Mouse (Mus musculus) left cerebral cortex, postnatal 25 days (tissue): Measurements from ENCODE around the gene Ppm1l. TPM values are rescaled to one million over a fixed set of nuclear protein-coding genes. Genes with fewer than 3 reads are reported as not detected.
"Not testable (repeated sequence)": the region's sequence is repeated elsewhere in the genome, so short reads cannot be mapped to it uniquely, and the experiment has no call there.

Source experiments
- DNase-seq, 2 experiments: peaks; one replicate each; pipeline ENCODE4 v3.0.0; 2022; ENCODE audit warnings: low spot score in 2 of 2, mixed read lengths in 1 of 2
- intact Hi-C: fragments of 180-260 bp; cut with DNase I; formaldehyde crosslinking; loops from one replicate; pipeline ENCODE4 v1.15.1; 2025
- total RNA-seq, 2 experiments: library from RNA; stranded (reverse); gene quantifications; 2 replicates each; pipeline ENCODE4 v1.2.3; 2021

Gene Ppm1l
- total RNA-seq, 2 experiments from 2014 or later = 77.9 to 86.8 TPM

DNA sequence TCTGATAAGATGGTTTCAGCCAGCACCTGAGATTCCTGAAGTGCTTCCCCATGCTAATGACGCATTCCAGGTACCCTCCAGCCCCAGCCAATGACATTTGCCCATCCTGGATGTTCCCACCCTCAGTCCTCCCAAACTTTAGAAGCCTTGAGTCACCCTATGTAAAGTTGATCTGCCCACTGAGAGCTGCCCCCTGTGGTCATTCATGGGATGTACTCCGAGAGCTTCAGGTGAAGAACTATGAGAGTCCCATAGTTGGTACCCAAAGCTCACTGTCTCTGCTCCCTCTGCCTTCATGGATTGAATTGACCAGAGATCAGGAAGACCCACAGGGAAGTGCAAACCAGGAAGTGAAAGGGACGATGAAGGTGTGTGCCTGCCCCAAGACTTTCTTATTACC is 91.4 kb downstream of the Ppm1l start:
- no peak for DNase-seq
- intact Hi-C loops = no loop called here

DNA sequence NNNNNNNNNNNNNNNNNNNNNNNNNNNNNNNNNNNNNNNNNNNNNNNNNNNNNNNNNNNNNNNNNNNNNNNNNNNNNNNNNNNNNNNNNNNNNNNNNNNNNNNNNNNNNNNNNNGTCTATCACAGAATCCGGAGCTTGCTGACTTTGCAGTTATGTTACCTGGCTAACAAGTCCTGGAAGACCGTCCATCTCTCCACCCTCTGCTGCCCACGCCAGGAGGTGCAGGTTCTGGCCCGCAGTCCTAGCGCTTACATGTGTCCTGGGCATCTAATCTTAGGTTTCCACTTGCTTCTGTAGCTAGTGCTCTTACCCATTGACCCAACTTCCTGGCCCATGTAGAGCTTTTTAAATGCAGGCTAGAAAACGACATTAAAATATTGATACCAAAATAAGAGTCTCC is 99.5 kb downstream of the Ppm1l start:
- DNase-seq = no peak
- intact Hi-C loops = no loop called here

DNA sequence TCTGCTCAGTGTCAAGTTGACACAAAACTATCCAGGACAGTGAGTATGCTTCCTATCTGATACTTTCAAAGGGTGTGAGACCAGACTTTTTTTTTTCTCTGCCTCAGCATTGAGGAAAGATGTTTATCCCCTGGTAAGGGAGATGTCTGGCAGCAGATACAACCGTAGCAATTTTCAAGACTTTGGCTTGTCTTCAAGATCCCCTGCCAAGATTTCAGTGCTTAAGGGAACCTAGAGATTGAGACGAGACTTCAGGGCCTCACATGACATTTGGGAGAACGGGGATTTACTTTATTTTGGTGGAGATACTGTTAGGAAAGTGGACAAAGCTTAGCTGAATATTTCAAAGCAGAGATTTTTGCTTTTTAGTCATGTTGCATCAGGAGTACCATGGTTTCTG is 106.1 kb downstream of the Ppm1l start:
- DNase-seq = peak in 1 of 2 experiments; percentile 21

DNA sequence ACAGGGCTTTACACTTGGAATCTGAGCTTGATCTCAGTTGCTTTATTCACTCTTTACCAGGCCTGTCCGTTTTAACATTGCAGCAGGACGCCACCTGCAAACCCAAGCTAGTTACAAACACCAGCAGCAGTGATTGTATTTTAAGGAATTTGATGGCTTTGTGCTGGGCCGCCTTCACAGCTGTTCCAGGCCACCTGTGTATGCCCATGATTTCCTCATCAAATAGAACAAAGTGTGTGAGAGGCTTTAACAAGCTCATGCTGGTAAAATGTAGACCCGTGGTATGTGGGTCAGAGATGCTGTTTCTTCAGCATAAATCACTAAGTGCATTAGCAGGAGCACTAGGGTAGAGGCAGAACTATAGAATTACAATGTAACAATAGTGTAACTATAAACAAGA is 106.7 kb downstream of the Ppm1l start:
- DNase-seq = no peak
- intact Hi-C loops = no loop called here

More for the DNA sequence above, 106.1 kb downstream of the Ppm1l start:
- intact Hi-C loops = no loop called here

DNA sequence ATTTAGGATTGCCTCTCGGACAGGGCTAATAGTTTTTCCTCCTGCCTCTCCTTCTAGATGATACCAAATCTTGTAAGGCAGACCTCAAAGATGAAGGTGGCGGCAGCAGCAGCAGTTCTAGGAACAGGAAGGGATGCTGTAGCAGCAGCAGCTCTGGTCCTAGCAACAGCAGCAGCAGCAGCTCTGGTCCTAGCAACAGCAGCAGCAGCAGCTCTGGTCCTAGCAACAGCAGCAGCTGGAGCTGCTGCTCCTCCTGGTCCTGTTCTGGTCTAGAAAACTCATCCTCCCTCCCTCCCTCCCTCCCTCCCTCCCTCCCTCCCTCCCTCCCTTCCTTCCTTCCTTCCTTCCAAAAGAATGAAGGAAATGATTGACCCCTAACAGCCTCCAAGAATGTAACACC is 108.1 kb downstream of the Ppm1l start:
- intact Hi-C loops, DNase-seq: not testable (repeated sequence)

DNA sequence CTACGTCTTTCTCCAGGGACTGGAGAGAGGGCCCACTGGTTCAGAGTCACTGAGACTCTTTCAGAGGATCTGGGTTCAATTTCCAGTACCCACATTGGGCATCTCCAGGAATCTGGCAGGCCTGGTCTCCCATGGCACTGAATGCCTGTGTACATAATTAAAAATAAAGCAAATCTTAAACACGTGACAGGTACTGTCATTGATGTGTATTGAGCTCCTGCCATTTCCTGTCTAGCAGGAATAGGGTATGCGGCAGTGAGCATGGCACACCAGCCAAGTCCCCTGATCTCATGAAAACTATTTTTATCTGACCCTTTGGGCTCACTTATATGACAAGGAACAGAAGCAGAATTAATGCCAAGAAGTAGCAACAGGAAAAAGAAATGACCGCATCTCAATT is 110.6 kb downstream of the Ppm1l start:
- intact Hi-C loops = no loop called here
- no peak for DNase-seq

DNA sequence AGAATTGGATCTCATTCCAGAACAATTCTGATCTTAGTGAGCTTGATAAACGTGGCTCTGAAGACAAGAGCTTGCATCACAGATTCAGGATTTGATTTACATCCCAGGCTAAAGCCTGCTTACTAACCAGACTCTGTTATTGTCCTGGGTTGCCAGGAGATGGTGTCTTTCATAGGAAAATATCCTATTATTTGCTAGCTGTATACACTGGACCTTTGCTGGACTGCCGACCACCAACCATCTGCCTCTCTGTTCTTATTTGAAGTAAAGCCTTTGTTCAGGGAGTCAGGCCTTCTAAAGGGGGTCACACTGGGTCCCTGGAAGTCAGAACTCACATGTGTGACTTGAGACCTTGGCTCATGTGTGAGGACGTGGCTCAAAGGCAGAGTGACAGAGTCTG is 111.6 kb downstream of the Ppm1l start:
- no peak for DNase-seq
- intact Hi-C loops = no loop called here

DNA sequence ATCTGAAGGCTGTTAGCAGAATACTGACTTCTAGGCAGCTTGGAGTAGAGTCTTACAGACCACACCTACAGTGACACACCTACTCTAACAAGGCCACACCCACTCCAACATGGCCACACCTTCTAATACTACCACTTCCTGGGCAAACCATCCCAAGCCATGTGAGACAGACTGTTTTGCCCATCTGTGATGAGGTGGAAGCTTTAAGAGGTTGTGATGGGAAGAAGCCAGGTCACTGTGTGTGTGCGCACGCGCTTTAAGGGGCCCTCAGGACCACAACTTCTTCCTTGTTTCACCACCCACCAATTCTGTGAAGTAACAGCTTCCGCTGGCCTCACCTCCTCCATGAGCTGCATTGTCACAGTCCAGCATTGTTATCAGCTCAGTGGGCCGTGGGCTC is 112.7 kb downstream of the Ppm1l start:
- intact Hi-C loops = no loop called here
- no peak for DNase-seq

DNA sequence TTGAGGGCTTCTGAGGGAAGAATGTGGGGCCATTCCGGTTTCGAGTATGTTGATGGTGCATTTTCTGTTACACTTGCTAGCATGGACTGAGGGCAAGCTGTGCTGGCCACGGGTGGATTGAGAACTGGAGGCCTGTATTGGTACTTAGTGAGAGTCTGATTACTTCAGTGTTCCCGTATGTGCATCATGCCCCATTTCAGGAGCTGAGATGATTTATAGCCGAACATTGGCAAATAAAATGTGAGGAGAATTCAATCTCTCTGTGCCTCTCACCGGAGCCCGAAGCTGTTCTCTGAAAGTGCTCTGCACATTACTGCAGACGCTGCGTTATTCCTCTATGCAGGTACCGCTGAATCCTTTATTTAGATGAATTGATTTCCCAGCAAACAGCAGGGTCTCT is 116.9 kb downstream of the Ppm1l start:
- intact Hi-C loops = no loop called here
- no peak for DNase-seq

DNA sequence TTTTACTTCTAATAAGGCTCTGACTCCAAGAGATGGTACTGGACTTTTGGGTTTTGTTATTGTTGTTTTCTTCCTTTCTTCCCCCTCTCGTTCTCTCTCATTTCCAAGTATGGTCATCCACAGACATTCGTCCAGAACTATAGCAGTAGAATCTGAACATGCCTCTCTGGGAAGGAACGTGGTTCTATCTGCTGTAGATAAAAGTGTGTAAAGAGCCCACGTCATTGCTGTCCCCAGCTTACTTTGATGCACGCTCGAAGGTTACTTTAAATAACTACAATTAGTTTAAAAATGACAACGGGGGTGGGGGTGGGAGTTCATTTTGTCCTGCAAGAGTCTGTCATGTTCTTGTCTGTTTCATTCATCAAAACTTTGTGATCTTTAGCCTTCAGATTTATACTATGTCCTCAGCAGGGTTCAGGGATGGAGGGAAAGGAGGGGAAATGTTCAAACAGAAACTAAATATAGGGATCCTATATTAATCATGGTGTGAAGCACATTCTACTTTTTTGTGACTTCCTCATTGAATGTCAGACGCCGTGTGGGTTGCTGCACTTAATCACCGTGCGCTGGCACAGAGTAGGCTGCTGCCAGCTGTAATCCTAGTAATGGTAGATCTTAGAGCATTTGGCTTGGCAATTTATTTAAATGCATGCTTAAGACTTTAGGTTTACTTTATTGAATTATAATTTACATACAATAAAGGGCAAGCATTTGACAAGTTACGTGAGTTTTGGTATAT is 122.3 kb downstream of the Ppm1l start:
- peak; percentile 38 to 69 for DNase-seq
- intact Hi-C loops = no loop called here

DNA sequence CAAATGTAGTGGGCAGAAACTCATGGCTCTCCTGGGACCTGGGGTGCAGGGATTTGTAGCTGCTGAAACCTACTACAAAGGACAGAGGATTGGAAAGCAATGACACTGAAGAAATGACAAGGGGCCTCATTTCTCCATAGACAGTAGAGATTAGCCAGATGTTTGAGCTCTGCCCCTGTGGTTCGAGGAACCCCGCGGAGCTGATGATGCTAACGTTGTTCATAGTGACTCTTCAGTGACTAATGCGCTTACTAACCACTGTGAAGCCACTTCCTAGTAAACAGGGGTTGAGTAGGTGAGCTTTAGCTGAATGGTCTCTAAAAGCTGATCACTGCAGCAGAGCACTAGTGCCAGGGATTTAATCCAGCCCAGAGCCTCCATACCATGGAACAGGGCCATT is 124.1 kb downstream of the Ppm1l start:
- intact Hi-C loops = no loop called here
- DNase-seq = no peak

DNA sequence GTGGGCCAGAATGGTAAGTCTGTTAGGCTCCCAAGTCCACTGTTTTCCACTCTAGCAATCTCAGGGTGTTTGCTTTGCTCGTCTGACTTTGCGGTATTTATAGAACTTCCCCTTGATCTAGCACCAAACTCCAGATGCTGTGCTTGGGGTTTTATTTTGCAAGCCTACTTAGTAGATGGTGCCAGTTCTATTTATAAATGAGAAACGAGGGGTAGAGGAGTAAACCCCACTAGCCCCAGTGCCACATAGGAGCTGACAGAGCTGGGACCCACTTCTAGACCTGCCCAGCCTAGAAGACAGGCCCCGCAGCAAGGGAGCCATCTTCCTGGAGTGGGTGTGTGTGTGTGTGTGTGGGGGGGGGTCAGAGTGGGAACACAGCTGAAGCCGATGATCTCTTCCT is 130.3 kb downstream of the Ppm1l start:
- intact Hi-C loops = no loop called here
- DNase-seq = peak in 1 of 2 experiments; percentile 48

DNA sequence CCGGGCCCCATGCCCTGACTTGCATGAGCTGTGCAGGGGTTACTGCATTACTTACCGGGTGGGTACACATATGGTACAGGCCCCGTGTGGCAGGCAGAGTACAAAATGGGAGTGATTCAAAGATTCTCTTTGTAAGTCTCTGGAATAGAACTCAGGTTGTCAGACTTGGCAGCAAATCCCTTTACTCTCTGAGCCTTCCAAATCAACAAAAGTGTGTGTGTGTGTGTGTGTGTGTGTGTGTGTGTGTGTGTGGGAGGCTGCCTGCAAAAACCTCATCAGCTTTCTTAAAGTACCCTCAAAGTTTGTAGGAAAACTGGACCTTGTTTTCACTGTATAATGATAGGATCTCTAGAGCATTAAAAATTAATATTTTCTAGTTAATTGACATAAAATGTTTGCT is 132.4 kb downstream of the Ppm1l start:
- no peak for DNase-seq
- intact Hi-C loops = no loop called here

DNA sequence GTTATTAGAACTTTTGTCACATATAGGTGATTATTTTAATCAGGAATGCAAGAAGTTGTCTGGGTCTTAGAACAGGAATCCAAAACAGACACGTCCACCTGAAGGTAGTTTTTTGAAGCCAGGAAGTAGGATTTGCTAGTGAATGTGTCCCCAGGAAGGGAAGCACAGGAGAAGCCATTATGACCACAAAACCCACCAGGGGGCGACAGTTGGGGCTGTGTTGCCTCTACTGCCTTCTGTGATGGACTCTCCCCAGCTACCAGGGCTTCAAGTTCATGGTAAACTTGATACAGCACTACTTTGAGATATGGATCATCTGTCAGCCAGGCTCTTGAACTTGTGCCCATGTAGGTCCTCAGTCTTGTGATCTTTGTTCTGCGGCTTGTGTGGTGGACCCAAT is 137.7 kb downstream of the Ppm1l start:
- DNase-seq = no peak
- intact Hi-C loops = no loop called here

DNA sequence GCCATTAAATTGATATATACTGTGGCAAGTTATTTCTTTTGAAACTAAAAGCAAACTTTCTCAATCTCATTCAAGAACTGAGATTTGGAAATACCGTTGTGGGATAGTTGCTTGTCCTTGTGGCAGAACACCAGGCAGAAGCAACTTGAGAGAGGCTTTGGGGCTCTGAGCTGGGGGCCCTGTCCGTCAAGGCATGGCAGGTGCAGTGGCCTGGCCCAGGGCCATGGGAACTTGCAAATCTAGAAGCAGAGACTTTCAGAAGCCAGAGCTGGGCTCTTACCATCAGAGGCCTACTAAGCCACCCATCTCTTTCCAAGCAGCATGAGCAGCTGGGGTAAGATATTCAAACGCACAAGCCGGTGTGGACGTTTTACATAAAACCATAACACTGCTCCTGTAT is 139.4 kb downstream of the Ppm1l start:
- DNase-seq = no peak
- intact Hi-C loops = no loop called here

DNA sequence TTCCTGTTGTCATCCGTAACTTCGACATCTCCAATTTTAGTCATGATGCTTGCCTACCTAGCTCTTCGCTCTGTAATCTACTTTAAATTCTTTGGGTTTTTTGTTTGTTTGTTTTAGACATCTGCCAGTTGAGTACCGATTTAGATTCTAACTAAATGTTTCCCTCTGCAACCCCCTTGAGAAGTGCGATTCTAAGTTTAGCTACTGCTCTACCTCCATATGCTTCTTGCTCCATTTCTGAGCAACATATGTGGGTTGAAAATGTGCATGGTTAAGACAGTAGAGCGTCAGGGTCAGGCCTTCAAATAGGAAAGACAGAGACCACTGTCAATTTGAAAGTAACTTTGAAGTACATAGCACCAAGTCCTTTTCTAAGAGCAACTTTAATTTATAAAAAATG is 142.1 kb downstream of the Ppm1l start:
- intact Hi-C loops = no loop called here
- peak in 1 of 2 experiments; percentile 59 for DNase-seq

DNA sequence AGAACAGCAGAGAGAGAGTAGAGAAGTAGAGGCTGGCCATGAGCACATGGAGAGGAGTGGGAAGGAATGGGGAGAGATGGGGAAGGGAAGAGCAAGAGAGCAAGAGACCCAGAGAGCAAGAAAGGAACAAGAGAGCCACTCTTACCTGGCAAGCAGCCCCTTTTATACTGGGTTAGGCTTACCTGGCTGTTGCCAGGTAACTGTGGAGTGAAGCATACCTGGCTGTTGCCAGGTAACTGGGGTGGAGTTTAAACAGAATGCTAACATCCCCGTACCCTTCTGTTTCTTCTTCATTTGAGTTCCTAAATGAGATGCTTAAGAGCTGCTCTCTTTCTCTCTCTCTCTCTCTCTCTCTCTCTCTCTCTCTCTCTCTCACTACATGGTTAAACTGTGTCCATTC is 145.3 kb downstream of the Ppm1l start:
- no peak for DNase-seq
- intact Hi-C loops = no loop called here

DNA sequence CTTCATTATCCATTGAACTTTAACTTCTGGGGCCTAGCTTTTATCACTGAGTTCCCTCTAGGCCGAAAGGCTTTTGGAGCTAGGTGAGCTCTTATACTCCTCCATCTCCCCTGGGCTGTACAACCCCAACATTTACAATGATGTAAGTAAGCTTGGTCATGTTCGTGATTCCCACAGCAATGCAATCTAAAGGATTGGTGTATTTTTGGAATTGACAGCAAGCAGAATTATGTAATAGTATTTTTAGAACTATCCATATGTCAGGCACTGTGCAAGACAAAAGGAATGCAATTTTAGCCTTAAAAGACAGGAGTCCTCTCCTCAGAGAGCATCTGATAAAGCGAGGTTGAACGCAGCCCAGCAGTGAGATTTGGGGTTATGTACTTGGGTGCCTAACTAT is 149.1 kb downstream of the Ppm1l start:
- peak in 1 of 2 experiments; percentile 46 for DNase-seq
- intact Hi-C loops = loop anchor here (5.0 kb wide), 1 partner anchor 98 kb away; no protein-coding TSS in a partner anchor

DNA sequence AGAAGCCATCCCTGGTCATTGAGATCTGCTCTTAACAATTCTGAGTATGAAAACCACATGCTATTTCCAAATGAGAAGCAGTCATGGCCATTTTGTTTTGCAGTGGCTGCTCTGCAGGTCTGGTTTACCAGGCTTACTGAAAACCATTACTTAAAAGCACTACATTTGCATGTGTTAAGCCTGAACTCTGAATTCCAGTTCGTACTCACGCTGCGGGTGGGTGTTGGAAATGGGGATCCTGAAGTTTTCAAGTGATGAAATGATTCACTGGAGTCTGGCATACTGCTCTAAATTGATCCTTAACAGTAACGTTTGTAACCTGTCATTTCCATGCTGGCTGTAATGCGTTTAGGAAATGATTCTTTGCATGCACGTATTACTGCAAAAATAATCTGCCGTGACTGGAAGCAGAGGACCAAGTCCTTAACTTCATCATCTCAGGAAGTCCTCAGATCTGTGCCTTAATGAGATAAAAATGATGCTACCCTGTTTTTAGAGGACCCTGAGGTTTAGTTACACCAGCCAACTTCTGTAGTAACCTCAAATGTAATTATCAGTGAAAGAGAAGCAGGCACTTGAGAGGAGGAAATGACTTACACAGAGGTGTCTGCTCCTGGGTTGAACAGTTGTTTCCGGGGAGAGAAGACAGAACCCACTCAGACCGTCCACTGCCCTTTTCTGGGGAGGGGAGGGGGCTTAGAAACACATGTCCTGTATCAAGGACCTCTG is 151.8 kb downstream of the Ppm1l start:
- DNase-seq = peak in 1 of 2 experiments; percentile 77
- intact Hi-C loops = loop anchor here (5.0 kb wide), 1 partner anchor 101 kb away; no protein-coding TSS in a partner anchor

DNA sequence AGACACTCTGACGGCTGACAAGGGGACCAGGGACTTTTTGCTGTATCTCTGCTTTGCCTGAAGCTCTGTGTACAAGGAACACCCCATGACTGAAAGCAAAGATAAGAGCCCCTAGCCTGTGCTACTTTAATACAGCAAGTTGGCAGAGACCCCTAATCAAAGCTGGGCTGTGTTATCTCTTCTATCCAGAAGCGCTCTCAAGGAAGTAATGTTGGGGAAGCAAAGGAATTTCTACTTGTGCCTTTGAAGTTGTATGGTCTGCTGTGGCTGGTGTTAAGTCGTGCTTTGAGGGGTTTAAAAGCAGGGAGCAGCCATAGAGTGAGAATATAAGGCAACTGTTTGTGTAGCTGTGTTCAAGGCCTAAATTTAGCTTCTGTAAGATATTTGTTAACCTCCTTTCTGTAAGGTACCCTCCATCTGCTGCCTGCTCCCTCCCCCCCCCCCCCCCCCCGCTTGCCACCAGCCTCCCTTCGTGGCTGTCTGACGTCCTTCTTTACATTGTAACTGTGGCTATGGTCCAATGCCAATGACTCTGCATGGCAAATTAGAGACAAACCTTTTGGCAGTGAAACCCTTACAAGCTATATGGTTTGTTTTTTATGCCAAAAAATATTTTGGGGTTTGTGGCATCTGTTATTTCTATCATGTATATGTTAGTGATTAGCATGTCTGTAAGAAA is 152.9 kb downstream of the Ppm1l start:
- DNase-seq = peak in 1 of 2 experiments; percentile 45

More for the DNA sequence above, 152.9 kb downstream of the Ppm1l start:
- intact Hi-C loops = loop anchor here (5.0 kb wide), 1 partner anchor 102 kb away; no protein-coding TSS in a partner anchor
